Mouse (Mus musculus) CH12.LX (cell line): ENCODE measurements at regions not wholly inside any gene's neighbourhood (a gene's known extent, or its start where the extent isn't known, plus 50 kb on each side); places are given as distances from the start of the nearest gene placed in this dataset.

ENCODE experiments used
- CHD1 ChIP-seq: IDR thresholded peaks from 2 replicates; pipeline ENCODE4 v1.6.1; 2012; ENCODE audit warnings: low read depth, low read length, improper control_type of control experiment, inconsistent platforms
- CTCF ChIP-seq, 2 experiments: IDR thresholded peaks in 1 of 2; conservative IDR thresholded peaks in 1 of 2; 2 replicates each; pipeline ENCODE4 v1.5.1; 2011 to 2012; ENCODE audit warnings: low read depth in 2 of 2, low read length in 2 of 2, improper control_type of control experiment in 1 of 2, inconsistent platforms in 1 of 2, mild to moderate bottlenecking in 1 of 2, moderate library complexity in 1 of 2
- GABPA ChIP-seq: IDR thresholded peaks from 2 replicates; pipeline ENCODE4 v1.6.1; 2012; ENCODE audit warnings: low read depth, low read length, improper control_type of control experiment, inconsistent platforms; ENCODE audit not compliant: insufficient replicate concordance
- HCFC1 ChIP-seq: IDR thresholded peaks from 2 replicates; pipeline ENCODE4 v1.6.1; 2012; ENCODE audit warnings: low read depth, mild to moderate bottlenecking, inconsistent platforms, low read length, improper control_type of control experiment
- MXI1 ChIP-seq: IDR thresholded peaks from 2 replicates; pipeline ENCODE4 v1.6.1; 2011; ENCODE audit warnings: mild to moderate bottlenecking, low read depth, low read length, improper control_type of control experiment
- POLR2A ChIP-seq: IDR thresholded peaks from 2 replicates; pipeline ENCODE4 v1.6.1; 2011; ENCODE audit warnings: low read depth, mild to moderate bottlenecking, improper control_type of control experiment, low read length
- RAD21 ChIP-seq: IDR thresholded peaks from 2 replicates; pipeline ENCODE4 v1.6.1; 2011; ENCODE audit warnings: low read depth, mild to moderate bottlenecking, low read length, improper control_type of control experiment, moderate library complexity
- SIN3A ChIP-seq: IDR thresholded peaks from 2 replicates; pipeline ENCODE4 v1.6.1; 2012; ENCODE audit warnings: low read length, improper control_type of control experiment, inconsistent platforms
- USF1 ChIP-seq: IDR thresholded peaks from 2 replicates; pipeline ENCODE4 v1.6.1; 2014; ENCODE audit warnings: low read depth, mild to moderate bottlenecking, inconsistent platforms, low read length, improper control_type of control experiment
- USF2 ChIP-seq: conservative IDR thresholded peaks from 2 replicates; pipeline ENCODE4 v1.6.1; 2011; ENCODE audit warnings: low read depth, low read length, improper control_type of control experiment
- ZC3H11A ChIP-seq: IDR thresholded peaks from 2 replicates; pipeline ENCODE4 v1.6.1; 2012; ENCODE audit warnings: low read depth, mild to moderate bottlenecking, inconsistent platforms, low read length, improper control_type of control experiment

- TF ChIP-seq CTCF (conservative IDR thresholded peaks at IDR 0.05 in 1 of 2, IDR thresholded peaks at IDR 0.05 in 1 of 2; ENCODE audit: low read depth in 2 of 2, low read length in 2 of 2) (no peak), POLR2A (no peak), ZC3H11A (no peak), HCFC1 (no peak), GABPA (no peak), SIN3A (no peak), USF1 (no peak), USF2 (no peak), MXI1 (no peak), CHD1 (no peak), RAD21 (no peak)
Measured at GRCm38 (mm10) chr2:45389902-45390492, 272.8 kb upstream of the Zeb2 start.
